Mouse (Mus musculus) Muller cell, postnatal 12 days (primary cell): ENCODE measurements around the gene Lipe.

ENCODE experiments used
- DNase-seq: peaks from one replicate; pipeline ENCODE4 v3.0.0-alpha.2; 2015; ENCODE audit errors: inconsistent ontology term

Lipe gene

GRCm38 (mm10) chr7:25363151-25363550 is 35.4 kb downstream of the Lipe start:
- DNase-seq: no peak

- DNase-seq: peak; percentile 95
These were observed 39.7 kb downstream of the Lipe start for GRCm38 (mm10) chr7:25358721-25359206.

GRCm38 (mm10) chr7:25348861-25349260 is 49.6 kb downstream of the Lipe start:
- DNase-seq: no peak

- DNase-seq: no peak
These were observed 57.3 kb downstream of the Lipe start for GRCm38 (mm10) chr7:25341000-25341784.

GRCm38 (mm10) chr7:25339329-25339728 is 59.2 kb downstream of the Lipe start:
- DNase-seq: no peak

- DNase-seq: no peak
These were observed 64.0 kb downstream of the Lipe start for GRCm38 (mm10) chr7:25334472-25334871.

GRCm38 (mm10) chr7:25333596-25334307 is 64.8 kb downstream of the Lipe start:
- peak; percentile 73 for DNase-seq
